Mouse (Mus musculus) ES-CJ7 (cell line): ENCODE measurements around the gene Fam171a2.
A peak's percentile ranks its signal among the peaks of the same experiment; 100 is the strongest.
"Not testable (repeated sequence)": the region's sequence is repeated elsewhere in the genome, so short reads cannot be mapped to it uniquely, and the experiment has no call there.

ENCODE experiments used
- DNase-seq: peaks from one replicate; pipeline ENCODE4 v3.0.0; 2011; ENCODE audit warnings: low read depth, low spot score

The Fam171a2 gene

GRCm38 (mm10) chr11:102395250-102395649 is 52.2 kb downstream of the Fam171a2 start:
- no peak for DNase-seq

- peak; percentile 67 for DNase-seq
Measured at GRCm38 (mm10) chr11:102394421-102395124, 52.9 kb downstream of the Fam171a2 start.

GRCm38 (mm10) chr11:102393719-102394420 is 53.6 kb downstream of the Fam171a2 start:
- no peak for DNase-seq

- DNase-seq: peak; percentile 94
Measured at GRCm38 (mm10) chr11:102393238-102393634, 54.2 kb downstream of the Fam171a2 start, which contains the start of gene Rundc3a. Gene Rundc3a, plus strand, starts transcription at chr11:102393403.

- peak; percentile 45 for DNase-seq
Measured at GRCm38 (mm10) chr11:102392441-102393237, 54.8 kb downstream of the Fam171a2 start.

- DNase-seq: not testable (repeated sequence)
Measured at GRCm38 (mm10) chr11:102389436-102389835, 58.0 kb downstream of the Fam171a2 start.
